Mouse (Mus musculus) midbrain, embryonic 13.5 days (tissue): ENCODE results near the gene Nr1d2. TPM values are rescaled to one million over a fixed set of nuclear protein-coding genes. Genes with fewer than 3 reads are reported as not detected.
A peak's percentile ranks its signal among the peaks of the same experiment; 100 is the strongest.
"Not testable (repeated sequence)": the region's sequence is repeated elsewhere in the genome, so short reads cannot be mapped to it uniquely, and the experiment has no call there.

Experiments used
- ATAC-seq: fragments of 200-750 bp; cut with Nextera tagmentation; 2 replicates; pipeline ENCODE4 v1.8.0; 2017; ENCODE audit warnings: mild to moderate bottlenecking, moderate TSS enrichment, moderate library complexity
- H3K27ac ChIP-seq: fragments of 300-500 bp; sonication (generic); 2 replicates; pipeline ENCODE4 v1.5.1; 2015; ENCODE audit warnings: inconsistent platforms, mild to moderate bottlenecking, moderate library complexity
- H3K27me3 ChIP-seq: fragments of 300-500 bp; sonication (generic); 2 replicates; pipeline ENCODE4 v1.6.1; 2015; ENCODE audit warnings: mild to moderate bottlenecking, inconsistent platforms
- H3K36me3 ChIP-seq: fragments of 300-500 bp; sonication (generic); 2 replicates; pipeline ENCODE4 v1.6.1; 2015; ENCODE audit warnings: mild to moderate bottlenecking, inconsistent platforms
- H3K4me1 ChIP-seq: fragments of 300-500 bp; sonication (generic); replicated peaks from 2 replicates; pipeline ENCODE4 v1.6.1; 2015; ENCODE audit warnings: inconsistent platforms
- H3K4me2 ChIP-seq: fragments of 300-500 bp; sonication (generic); replicated peaks from 2 replicates; pipeline ENCODE4 v1.6.1; 2015; ENCODE audit warnings: moderate library complexity, mild to moderate bottlenecking, inconsistent platforms
- H3K4me3 ChIP-seq: fragments of 300-500 bp; sonication (generic); replicated peaks from 2 replicates; pipeline ENCODE4 v1.5.1; 2015; ENCODE audit warnings: mild to moderate bottlenecking, inconsistent platforms
- H3K9ac ChIP-seq: fragments of 300-500 bp; sonication (generic); replicated peaks from 2 replicates; pipeline ENCODE4 v1.6.1; 2015; ENCODE audit warnings: mild to moderate bottlenecking, inconsistent platforms
- H3K9me3 ChIP-seq: fragments of 300-500 bp; sonication (generic); 2 replicates; pipeline ENCODE4 v1.6.1; 2016; ENCODE audit warnings: mild to moderate bottlenecking, inconsistent platforms
- WGBS: fragments of 180-500 bp; shearing (Covaris S2); methylation state at CpG from one replicate; pipeline ENCODE4 v1.1.7; 2015; 5-methylcytosine and 5-hydroxymethylcytosine counted together
- polyA plus RNA-seq: library from polyadenylated mRNA; unstranded; fragments of >200 nt; fragmentation: Nextera tagmentation; extraction: Ambion mirVana; gene quantifications from 2 replicates; pipeline ENCODE4 v1.2.1, GENCODE M21; 2015

Nr1d2 gene
- 4.0 and 5.1 TPM in 2 replicates for polyA plus RNA-seq

GRCm38 (mm10) chr14:18238750-18239731 lies at the start of gene Nr1d2:
TSS of gene Nr1d2 (minus strand) at chr14:18239127.
- Histone ChIP-seq H3K36me3 (no peaks in the 10 kb centered on the region), H3K4me1 (0 out of 2 replicates have a peak, but pooled peaks cover 3% of the 10 kb centered on the region), H3K9ac (peak within 1 kb of the TSS; percentile 63), H3K4me2 (peak within 1 kb of the TSS; percentile 76), H3K9me3 (no peaks in the 10 kb centered on the region), H3K27ac (peak within 1 kb of the TSS; percentile 81), H3K27me3 (no peaks in the 10 kb centered on the region), H3K4me3 (peak within 1 kb of the TSS; percentile 83)
- ATAC-seq, result peak; percentile 93
- WGBS, result under 1% methylated on average over 52 of the region's 66 CpGs

DNA sequence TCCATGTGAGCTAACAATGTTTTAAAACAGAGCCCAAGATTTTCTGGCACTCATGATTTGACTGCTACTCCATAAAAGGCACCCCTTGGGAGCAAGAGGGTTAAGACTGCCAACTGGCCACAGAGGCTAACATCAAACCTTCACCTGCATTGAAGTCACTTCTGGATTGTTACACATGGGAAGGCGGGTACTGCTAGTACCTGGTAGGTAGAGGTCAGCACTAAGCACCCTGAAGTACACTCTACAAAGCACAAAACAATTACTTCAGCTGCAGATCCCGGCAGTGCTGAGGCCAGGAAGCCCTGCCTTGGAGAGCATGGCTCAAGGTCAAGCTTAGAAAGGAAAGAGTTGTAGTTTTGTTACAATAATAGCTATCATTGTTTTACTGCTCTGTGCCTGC lies 48.5 kb upstream of the Nr1d2 start:
- Histone ChIP-seq H3K4me3 (no peak overlapping the region), H3K9me3 (no peaks in the 10 kb centered on the region), H3K36me3 (peaks cover 7% of the 10 kb centered on the region; the same call in 1 of the 2 replicates), H3K27ac (no peak overlapping the region), H3K27me3 (no peaks in the 10 kb centered on the region), H3K4me1 (no peaks in the 10 kb centered on the region), H3K4me2 (no peak overlapping the region), H3K9ac (no peak overlapping the region)
- no peak for ATAC-seq
- WGBS, result 81% methylated on average over 2 of the region's 2 CpGs

- Histone ChIP-seq H3K9me3 (no peaks in the 10 kb centered on the region), H3K4me2 (no peak overlapping the region), H3K9ac (no peak overlapping the region), H3K4me3 (no peak overlapping the region), H3K4me1 (no peaks in the 10 kb centered on the region), H3K27me3 (no peaks in the 10 kb centered on the region), H3K27ac (no peak overlapping the region), H3K36me3 (peaks cover 16% of the 10 kb centered on the region)
- WGBS, result 91% methylated on average over 2 of the region's 2 CpGs
- no peak for ATAC-seq
Observed at GRCm38 (mm10) chr14:18286441-18286840, 47.5 kb upstream of the Nr1d2 start.

- H3K4me2 ChIP-seq, result no peak overlapping the region
- 91% methylated on average over 3 of the region's 3 CpGs for WGBS
Observed at GRCm38 (mm10) chr14:18285476-18285875, 46.5 kb upstream of the Nr1d2 start.

GRCm38 (mm10) chr14:18284581-18284980 lies 45.7 kb upstream of the Nr1d2 start:
- H3K27ac ChIP-seq, result no peak overlapping the region
- H3K4me2 ChIP-seq, result no peak overlapping the region
- H3K9me3 ChIP-seq, result no peaks in the 10 kb centered on the region
- ATAC-seq, result no peak
- WGBS, result 85% methylated on average over 2 of the region's 2 CpGs
- no peak overlapping the region for H3K4me3 ChIP-seq
- peaks cover 26% of the 10 kb centered on the region for H3K36me3 ChIP-seq
- no peaks in the 10 kb centered on the region for H3K4me1 ChIP-seq
- no peak overlapping the region for H3K9ac ChIP-seq
- H3K27me3 ChIP-seq, result no peaks in the 10 kb centered on the region

More at GRCm38 (mm10) chr14:18285476-18285875, 46.5 kb upstream of the Nr1d2 start:
- no peak overlapping the region for H3K9ac ChIP-seq
- H3K9me3 ChIP-seq, result no peaks in the 10 kb centered on the region
- H3K27ac ChIP-seq, result no peak overlapping the region
- no peaks in the 10 kb centered on the region for H3K4me1 ChIP-seq
- peaks cover 19% of the 10 kb centered on the region for H3K36me3 ChIP-seq
- no peak overlapping the region for H3K4me3 ChIP-seq
- no peaks in the 10 kb centered on the region for H3K27me3 ChIP-seq
- ATAC-seq, result no peak

GRCm38 (mm10) chr14:18280375-18280774 lies 41.4 kb upstream of the Nr1d2 start:
- no peaks in the 10 kb centered on the region for H3K4me1 ChIP-seq
- ATAC-seq, result no peak
- H3K4me3 ChIP-seq, result no peak overlapping the region
- H3K27ac ChIP-seq, result no peak overlapping the region
- peaks cover 50% of the 10 kb centered on the region for H3K36me3 ChIP-seq
- H3K9ac ChIP-seq, result no peak overlapping the region
- H3K4me2 ChIP-seq, result no peak overlapping the region
- H3K27me3 ChIP-seq, result no peaks in the 10 kb centered on the region
- H3K9me3 ChIP-seq, result no peaks in the 10 kb centered on the region
- WGBS, result 89% methylated on average over 5 of the region's 5 CpGs

- Histone ChIP-seq H3K4me1 (peaks cover 11% of the 10 kb centered on the region), H3K4me3 (no peak overlapping the region), H3K27me3 (no peaks in the 10 kb centered on the region), H3K9ac (no peak overlapping the region), H3K4me2 (no peak overlapping the region), H3K27ac (no peak overlapping the region), H3K9me3 (no peaks in the 10 kb centered on the region), H3K36me3 (peaks cover 24% of the 10 kb centered on the region)
- WGBS, result 65% methylated on average over 1 of the region's 1 CpGs
- ATAC-seq, result no peak
Observed at GRCm38 (mm10) chr14:18274526-18274925, 35.6 kb upstream of the Nr1d2 start.

GRCm38 (mm10) chr14:18271666-18272065 lies 32.7 kb upstream of the Nr1d2 start:
- Histone ChIP-seq H3K27ac (no peak overlapping the region), H3K4me3 (peak overlapping the region; percentile 90), H3K9ac (peak overlapping the region; percentile 74), H3K4me2 (peak overlapping the region; percentile 66), H3K36me3 (peaks cover 18% of the 10 kb centered on the region), H3K9me3 (no peaks in the 10 kb centered on the region), H3K27me3 (no peaks in the 10 kb centered on the region), H3K4me1 (peaks cover 26% of the 10 kb centered on the region)
- 11% methylated on average over 7 of the region's 7 CpGs for WGBS
- no peak for ATAC-seq

- Histone ChIP-seq H3K36me3 (peaks cover 22% of the 10 kb centered on the region), H3K27ac (peak within 1 kb of the TSS; percentile 86), H3K4me1 (peaks cover 26% of the 10 kb centered on the region), H3K4me3 (peak within 1 kb of the TSS; percentile 90), H3K4me2 (peak within 1 kb of the TSS; percentile 80), H3K27me3 (no peaks in the 10 kb centered on the region), H3K9ac (peak within 1 kb of the TSS; percentile 99), H3K9me3 (no peaks in the 10 kb centered on the region)
- peak; percentile 100 for ATAC-seq
- WGBS, result under 1% methylated on average over 73 of the region's 78 CpGs
Observed at GRCm38 (mm10) chr14:18270529-18271441, 31.9 kb upstream of the Nr1d2 start, which contains the start of the genes Nkiras1 and Rpl15. TSS of gene Nkiras1 (plus strand) at chr14:18271136. TSS of gene Rpl15 (minus strand) at chr14:18271391.

- Histone ChIP-seq H3K36me3 (peaks cover 22% of the 10 kb centered on the region), H3K27ac (peak overlapping the region; percentile 86), H3K9ac (peak overlapping the region; percentile 99), H3K4me1 (peaks cover 26% of the 10 kb centered on the region), H3K4me2 (peak overlapping the region; percentile 80), H3K4me3 (peak overlapping the region; percentile 90)
- ATAC-seq, result peak; percentile 0; the same call in 1 of the 2 replicates
- not testable (repeated sequence) for H3K27me3 ChIP-seq, H3K9me3 ChIP-seq
- under 1% methylated on average over 24 of the region's 24 CpGs for WGBS
Observed at GRCm38 (mm10) chr14:18269947-18270528, 31.1 kb upstream of the Nr1d2 start.

- ATAC-seq, result 0 out of 2 replicates have a peak, but pooled peaks have one; percentile 35
- 65% methylated on average over 4 of the region's 4 CpGs for WGBS
Observed at GRCm38 (mm10) chr14:18263427-18263826, 24.5 kb upstream of the Nr1d2 start.

More at GRCm38 (mm10) chr14:18263427-18263826, 24.5 kb upstream of the Nr1d2 start:
- Histone ChIP-seq H3K36me3 (peaks cover 37% of the 10 kb centered on the region), H3K4me3 (no peak overlapping the region), H3K27ac (no peak overlapping the region), H3K9ac (no peak overlapping the region), H3K9me3 (no peaks in the 10 kb centered on the region), H3K27me3 (no peaks in the 10 kb centered on the region), H3K4me1 (peaks cover 6% of the 10 kb centered on the region), H3K4me2 (no peak overlapping the region)
